Mouse (Mus musculus) megakaryocyte progenitor cell, adult 5-6 weeks (primary cell): Measurements from ENCODE around the gene Henmt1. TPM values are rescaled to one million over a fixed set of nuclear protein-coding genes. Genes with fewer than 3 reads are reported as not detected.
A peak's percentile ranks its signal among the peaks of the same experiment; 100 is the strongest.

Experiments used
- ATAC-seq: replicated peaks from 2 replicates; pipeline ENCODE4 v1.8.0; 2016; ENCODE audit warnings: mild to moderate bottlenecking, moderate TSS enrichment, inconsistent platforms; ENCODE audit not compliant: poor library complexity
- total RNA-seq, 2 experiments: library from RNA; stranded (forward) in 1 of 2; stranded (reverse) in 1 of 2; fragments of 157-497, 149-512 nt in 1 of 2; fragments of 200-1000 nt in 1 of 2; gene quantifications; 2 replicates each; pipeline versions ENCODE4 v1.2.3 to v1.2.4; 2015 to 2017

Henmt1 gene
- total RNA-seq (2015) (0.56 TPM in 1 of 2 replicates, not detected in the other), total RNA-seq (2017) (0.64 TPM in 1 of 2 replicates, not detected in the other)

- ATAC-seq, result no peak
These were observed at the start of gene Henmt1 for GRCm38 (mm10) chr3:108939573-108939972. TSS of gene Henmt1 (plus strand) at chr3:108939873.

- ATAC-seq, result no peak
These were observed 49.8 kb upstream of the Henmt1 start, which contains the start of gene Fndc7 for GRCm38 (mm10) chr3:108889908-108890307. TSS of gene Fndc7 (minus strand) at chr3:108890008.

- no peak for ATAC-seq
These were observed 47.6 kb upstream of the Henmt1 start for GRCm38 (mm10) chr3:108892080-108892479.

GRCm38 (mm10) chr3:108892914-108893313 is 46.8 kb upstream of the Henmt1 start:
- no peak for ATAC-seq

- no peak for ATAC-seq
These were observed 41.0 kb upstream of the Henmt1 start for GRCm38 (mm10) chr3:108898640-108899039.

- peak; percentile 87 for ATAC-seq
These were observed 39.5 kb upstream of the Henmt1 start for GRCm38 (mm10) chr3:108900147-108900546.

- ATAC-seq, result 0 out of 2 replicates have a peak, but pooled peaks have one; percentile 5
These were observed 39.0 kb upstream of the Henmt1 start for GRCm38 (mm10) chr3:108900681-108901080.

GRCm38 (mm10) chr3:108902038-108902437 is 37.6 kb upstream of the Henmt1 start:
- ATAC-seq, result no peak

GRCm38 (mm10) chr3:108902934-108903333 is 36.7 kb upstream of the Henmt1 start:
- 0 out of 2 replicates have a peak, but pooled peaks have one; percentile 21 for ATAC-seq

- no peak for ATAC-seq
These were observed 29.2 kb upstream of the Henmt1 start for GRCm38 (mm10) chr3:108910303-108911080.

- peak; percentile 61 for ATAC-seq
These were observed 28.6 kb upstream of the Henmt1 start for GRCm38 (mm10) chr3:108911081-108911547.

- peak; percentile 92 for ATAC-seq
These were observed 27.9 kb upstream of the Henmt1 start, which contains the start of gene Prpf38b for GRCm38 (mm10) chr3:108911548-108912413. TSS of gene Prpf38b (minus strand) at chr3:108911727.

- no peak for ATAC-seq
These were observed 23.7 kb upstream of the Henmt1 start for GRCm38 (mm10) chr3:108915999-108916398.

- ATAC-seq, result no peak
These were observed 22.8 kb upstream of the Henmt1 start for GRCm38 (mm10) chr3:108916857-108917256.

GRCm38 (mm10) chr3:108917986-108918385 is 21.7 kb upstream of the Henmt1 start:
- ATAC-seq, result no peak

- no peak for ATAC-seq
These were observed 20.8 kb upstream of the Henmt1 start for GRCm38 (mm10) chr3:108918852-108919251.

GRCm38 (mm10) chr3:108920442-108921070 is 19.1 kb upstream of the Henmt1 start:
- no peak for ATAC-seq

GRCm38 (mm10) chr3:108921822-108922221 is 17.9 kb upstream of the Henmt1 start:
- peak; percentile 96 for ATAC-seq

GRCm38 (mm10) chr3:108925677-108926076 is 14.0 kb upstream of the Henmt1 start:
- no peak for ATAC-seq

- ATAC-seq, result no peak
These were observed 13.4 kb upstream of the Henmt1 start for GRCm38 (mm10) chr3:108926308-108926707.

- no peak for ATAC-seq
These were observed 6.1 kb upstream of the Henmt1 start for GRCm38 (mm10) chr3:108933557-108933956.
